Mouse (Mus musculus) midbrain, embryonic 12.5 days (tissue): ENCODE results near the gene Med29. TPM values are rescaled to one million over a fixed set of nuclear protein-coding genes. Genes with fewer than 3 reads are reported as not detected.
A peak's percentile ranks its signal among the peaks of the same experiment; 100 is the strongest.

Experiments used
- ATAC-seq: fragments of 200-750 bp; cut with Nextera tagmentation; 2 replicates; pipeline ENCODE4 v1.8.0; 2017; ENCODE audit warnings: low read depth, moderate TSS enrichment, moderate library complexity; ENCODE audit not compliant: low FRiP score
- H3K27ac ChIP-seq: fragments of 300-500 bp; sonication (generic); replicated peaks from 2 replicates; pipeline ENCODE4 v1.5.1; 2016; ENCODE audit warnings: mild to moderate bottlenecking
- H3K27me3 ChIP-seq: fragments of 300-500 bp; sonication (generic); 2 replicates; pipeline ENCODE4 v1.6.1; 2016; ENCODE audit warnings: mild to moderate bottlenecking
- H3K36me3 ChIP-seq: fragments of 300-500 bp; sonication (generic); 2 replicates; pipeline ENCODE4 v1.6.1; 2016
- H3K4me1 ChIP-seq: fragments of 300-500 bp; sonication (generic); 2 replicates; pipeline ENCODE4 v1.6.1; 2016
- H3K4me2 ChIP-seq: fragments of 300-500 bp; sonication (generic); replicated peaks from 2 replicates; pipeline ENCODE4 v1.6.1; 2016; ENCODE audit warnings: mild to moderate bottlenecking, moderate library complexity
- H3K4me3 ChIP-seq: fragments of 300-500 bp; sonication (generic); 2 replicates; pipeline ENCODE4 v1.5.1; 2016; ENCODE audit warnings: mild to moderate bottlenecking
- H3K9ac ChIP-seq: fragments of 300-500 bp; sonication (generic); replicated peaks from 2 replicates; pipeline ENCODE4 v1.6.1; 2016; ENCODE audit warnings: mild to moderate bottlenecking, moderate library complexity
- H3K9me3 ChIP-seq: fragments of 300-500 bp; sonication (generic); 2 replicates; pipeline ENCODE4 v1.6.1; 2016; ENCODE audit warnings: mild to moderate bottlenecking
- WGBS: fragments of 180-500 bp; shearing (Covaris S2); methylation state at CpG from one replicate; pipeline ENCODE4 v1.1.7; 2016; 5-methylcytosine and 5-hydroxymethylcytosine counted together
- polyA plus RNA-seq: library from polyadenylated mRNA; unstranded; fragments of >200 nt; fragmentation: Nextera tagmentation; extraction: Ambion mirVana; gene quantifications from 2 replicates; pipeline ENCODE4 v1.2.1, GENCODE M21; 2016

Gene Med29
- polyA plus RNA-seq, 1 experiment from 2014 or later = 46.9 TPM

DNA sequence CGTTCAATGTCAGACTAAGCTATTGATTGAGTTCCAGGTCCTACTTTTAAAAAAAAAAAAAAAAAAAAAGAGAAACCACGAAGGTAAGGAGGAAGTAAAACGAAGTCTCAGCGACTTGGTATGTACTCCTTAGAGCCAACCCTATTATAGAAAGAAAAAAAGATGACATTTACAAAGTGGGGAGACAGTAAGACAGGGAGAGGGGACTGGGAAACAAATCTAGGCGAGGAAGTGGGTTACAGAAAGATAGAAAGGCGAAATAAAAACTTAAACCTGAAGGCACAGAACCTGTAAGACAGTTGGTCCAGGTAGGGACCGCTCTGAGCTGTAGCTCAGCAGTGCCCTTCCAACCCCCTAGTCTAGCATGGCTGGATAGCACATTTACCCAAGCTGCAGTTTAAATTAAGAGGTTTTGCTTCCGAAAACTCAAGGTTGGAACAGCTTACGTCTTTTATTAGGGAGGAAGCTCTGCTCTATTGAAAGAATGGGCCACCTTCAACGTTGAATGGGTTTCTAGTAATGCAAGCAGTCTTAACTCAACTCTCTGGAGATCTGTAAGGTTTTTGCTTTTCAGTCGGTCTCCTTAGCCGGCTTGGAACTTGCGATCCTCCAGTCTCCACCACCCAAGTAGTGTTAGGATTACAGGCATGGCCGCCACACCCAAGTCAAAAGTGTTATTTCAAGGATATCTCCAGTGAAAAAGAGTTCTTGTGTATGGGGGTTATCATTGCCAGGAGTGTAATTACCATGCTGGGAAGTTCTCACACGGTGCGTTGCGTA is 12.1 kb downstream of the Med29 start, which contains the start of gene Zfp36:
Gene Zfp36, minus strand, starts transcription at position 17 of the 780 bp plus-strand sequence.
- no peak for ATAC-seq
- Histone ChIP-seq H3K9ac (peak within 1 kb of the TSS; percentile 70), H3K27ac (peak within 1 kb of the TSS; percentile 68), H3K9me3 (no peaks in the 10 kb centered on the region), H3K4me2 (peak within 1 kb of the TSS; percentile 74), H3K36me3 (peaks cover 3% of the 10 kb centered on the region; the same call in 1 of the 2 replicates), H3K4me1 (peaks cover 63% of the 10 kb centered on the region), H3K4me3 (peak within 1 kb of the TSS; percentile 52), H3K27me3 (peaks cover 23% of the 10 kb centered on the region)
- WGBS = 58% methylated on average over 17 of the region's 17 CpGs

DNA sequence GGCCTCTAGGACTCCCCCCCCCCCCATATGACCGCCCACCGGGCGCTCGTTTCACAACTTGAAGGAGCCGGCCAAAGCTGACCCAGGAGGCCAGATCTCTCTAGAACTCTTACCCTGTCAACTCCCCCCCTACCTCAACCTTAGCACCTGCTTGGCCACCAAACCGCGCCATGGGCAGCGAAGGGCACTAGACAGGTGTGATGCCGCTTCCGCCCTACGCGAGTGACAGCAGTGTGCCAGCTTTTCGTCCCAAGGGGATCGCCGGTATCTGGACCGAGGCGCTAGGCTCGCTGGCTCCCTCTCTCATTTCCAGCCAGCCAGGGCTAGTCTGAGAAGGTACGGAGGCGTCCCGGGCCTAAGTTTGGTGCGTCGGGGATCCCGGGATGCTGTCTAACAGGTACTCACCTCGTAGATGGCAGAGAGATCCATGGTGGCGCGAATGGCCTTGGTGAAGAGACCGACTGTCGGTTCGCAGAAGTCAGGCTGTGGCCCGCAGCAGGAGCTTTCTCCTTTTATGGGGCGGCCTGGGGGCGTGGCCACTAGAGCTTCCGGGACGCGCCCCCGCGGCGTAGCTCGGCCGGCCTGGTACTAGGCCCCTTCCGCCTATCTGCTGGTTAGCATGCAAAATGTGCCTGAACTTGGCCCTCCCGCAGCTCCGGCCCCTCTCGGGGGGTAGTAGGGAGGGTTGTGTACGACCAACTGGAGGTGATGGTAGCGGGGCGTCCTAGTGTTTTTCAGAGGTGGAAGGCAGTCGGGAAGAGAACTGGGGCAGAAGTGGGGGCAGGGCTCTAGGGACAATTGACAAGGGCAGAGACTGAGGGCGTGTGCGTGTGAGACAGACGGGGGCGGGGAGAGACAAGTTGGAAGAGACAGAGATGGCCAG is 13.5 kb downstream of the Med29 start:
- Histone ChIP-seq H3K9me3 (no peaks in the 10 kb centered on the region), H3K4me1 (peaks cover 69% of the 10 kb centered on the region), H3K4me3 (peak overlapping the region; percentile 52), H3K27ac (peak overlapping the region; percentile 60), H3K4me2 (peak overlapping the region; percentile 74), H3K36me3 (no peaks in the 10 kb centered on the region), H3K27me3 (peaks cover 23% of the 10 kb centered on the region), H3K9ac (peak overlapping the region; percentile 70)
- WGBS = under 1% methylated on average over 53 of the region's 53 CpGs
- ATAC-seq = peak; percentile 61

DNA sequence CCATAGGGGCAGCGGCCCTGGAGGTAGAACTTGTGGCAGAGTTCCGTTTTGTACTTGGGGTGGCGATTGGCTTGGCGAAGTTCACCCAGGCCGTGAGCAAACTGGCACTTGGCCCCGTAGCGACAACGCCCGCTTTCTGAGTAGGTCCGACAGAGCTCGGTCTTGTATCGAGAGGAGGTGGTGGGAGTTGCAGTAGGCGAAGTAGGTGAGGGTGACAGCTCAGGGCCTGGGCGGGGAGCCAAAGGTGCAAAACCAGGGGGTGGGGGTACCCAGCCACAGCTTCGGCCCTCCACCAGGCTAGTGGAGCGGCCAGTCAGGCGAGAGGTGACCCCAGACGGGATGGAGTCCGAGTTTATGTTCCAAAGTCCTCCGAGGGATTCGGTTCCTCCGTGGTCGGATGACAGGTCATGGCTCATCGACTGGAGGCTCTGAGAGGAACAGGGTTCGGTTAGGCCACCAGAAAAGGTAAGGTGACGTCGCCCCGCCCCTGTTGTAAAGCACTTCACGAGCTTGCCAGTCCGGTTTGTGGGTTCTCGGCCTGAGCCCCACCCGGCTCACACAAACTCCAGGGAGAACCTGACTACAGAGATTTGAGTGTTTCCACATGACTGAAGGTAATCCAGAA is 14.3 kb downstream of the Med29 start:
- no peak overlapping the region for H3K27ac ChIP-seq
- ATAC-seq = no peak
- H3K27me3 ChIP-seq = peaks cover 23% of the 10 kb centered on the region
- H3K9ac ChIP-seq = peak overlapping the region; percentile 70
- peak overlapping the region; percentile 74 for H3K4me2 ChIP-seq
- H3K36me3 ChIP-seq = no peaks in the 10 kb centered on the region
- WGBS = 53% methylated on average over 32 of the region's 32 CpGs
- no peaks in the 10 kb centered on the region for H3K9me3 ChIP-seq
- H3K4me3 ChIP-seq = peak overlapping the region; percentile 52
- peaks cover 68% of the 10 kb centered on the region for H3K4me1 ChIP-seq

DNA sequence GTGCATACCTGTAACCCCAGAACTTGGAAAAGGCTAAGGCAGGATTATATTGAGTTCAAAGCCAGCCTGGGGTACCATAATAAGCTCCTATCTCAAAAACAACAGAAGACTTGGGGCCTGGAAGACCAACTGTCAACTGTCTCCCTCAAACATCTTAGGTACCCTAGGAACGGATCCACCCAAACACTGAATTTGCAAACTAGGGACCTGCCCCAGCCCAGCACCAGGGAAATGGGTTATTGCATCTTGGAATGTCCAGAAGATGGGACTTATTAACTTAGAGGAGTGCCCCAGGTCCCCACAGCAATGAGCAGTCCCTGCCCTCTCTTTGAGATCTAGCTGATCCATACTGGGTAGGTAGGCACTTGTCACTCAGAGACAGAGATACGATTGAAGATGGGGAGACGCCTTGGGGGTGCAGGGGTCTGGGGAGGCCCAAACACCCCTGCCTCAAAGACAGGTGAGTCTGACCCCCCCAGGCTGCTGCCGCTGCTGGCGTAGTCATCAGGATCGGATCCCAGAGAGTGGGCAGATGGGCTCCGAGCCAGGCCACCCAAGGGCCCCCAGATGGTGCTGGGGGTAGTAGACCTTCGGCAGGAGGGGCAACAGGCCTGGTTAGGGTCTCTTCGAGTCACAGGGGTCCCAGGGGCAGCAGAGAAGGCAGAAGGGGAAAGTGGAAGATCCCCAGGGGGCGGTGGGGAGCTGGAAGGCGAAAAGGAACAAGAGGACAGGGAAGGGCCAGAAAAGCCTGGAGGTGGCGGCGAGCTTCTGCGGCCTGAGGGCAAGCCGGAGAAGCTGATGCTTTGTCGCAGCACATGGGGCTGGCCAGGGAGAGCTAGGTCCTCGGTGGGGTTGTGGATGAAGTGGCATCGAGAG is 15.1 kb downstream of the Med29 start:
- Histone ChIP-seq H3K27me3 (peaks cover 23% of the 10 kb centered on the region), H3K9me3 (no peaks in the 10 kb centered on the region), H3K4me2 (peak overlapping the region; percentile 74), H3K4me1 (peaks cover 60% of the 10 kb centered on the region), H3K36me3 (no peaks in the 10 kb centered on the region), H3K27ac (no peak overlapping the region), H3K9ac (peak overlapping the region; percentile 70; the same call in 1 of the 2 replicates), H3K4me3 (peak overlapping the region; percentile 52)
- 76% methylated on average over 18 of the region's 18 CpGs for WGBS
- ATAC-seq = no peak

DNA sequence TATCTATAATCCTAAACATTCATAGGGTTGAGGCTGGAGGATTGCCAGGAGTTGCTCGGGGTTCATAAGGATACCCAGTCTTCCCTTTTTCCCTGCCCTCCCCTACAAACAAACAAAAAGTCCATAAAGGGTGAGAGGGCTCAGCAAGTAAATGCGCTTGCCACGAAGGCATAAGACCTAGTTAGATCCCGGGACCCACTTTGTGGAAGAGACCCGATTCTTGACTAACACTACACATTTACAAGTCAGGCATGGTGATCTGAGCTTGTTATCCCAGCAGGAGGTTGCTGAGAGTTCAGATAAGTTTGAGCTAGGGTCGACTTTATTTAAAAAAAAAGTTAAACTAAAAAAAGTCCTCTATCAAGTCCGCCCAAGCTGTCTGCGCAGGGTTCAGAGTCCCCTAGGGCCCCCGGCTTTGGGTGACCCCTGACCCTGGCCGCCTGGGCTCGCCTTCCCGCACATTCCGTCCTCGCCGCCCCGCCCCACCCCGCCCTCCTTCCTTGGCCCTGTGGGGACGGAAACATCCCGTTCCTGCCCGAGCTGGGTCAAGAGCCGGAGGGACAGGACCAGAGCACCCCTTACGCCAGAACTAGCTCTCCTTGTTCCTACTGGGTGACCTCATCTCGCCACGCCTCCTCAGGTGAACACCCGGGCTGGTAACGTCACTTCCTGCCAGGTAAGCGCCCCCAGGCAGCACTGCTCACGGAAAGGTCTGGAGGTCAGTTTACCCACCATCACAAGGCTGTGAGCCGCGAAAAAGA is 16.3 kb downstream of the Med29 start:
- Histone ChIP-seq H3K4me3 (peak overlapping the region; percentile 39), H3K27ac (peak overlapping the region; percentile 93), H3K9me3 (no peaks in the 10 kb centered on the region), H3K36me3 (no peaks in the 10 kb centered on the region), H3K9ac (peak overlapping the region; percentile 57), H3K4me1 (peaks cover 50% of the 10 kb centered on the region), H3K27me3 (peaks cover 23% of the 10 kb centered on the region), H3K4me2 (peak overlapping the region; percentile 58)
- ATAC-seq = no peak
- WGBS = 3% methylated on average over 30 of the region's 30 CpGs

DNA sequence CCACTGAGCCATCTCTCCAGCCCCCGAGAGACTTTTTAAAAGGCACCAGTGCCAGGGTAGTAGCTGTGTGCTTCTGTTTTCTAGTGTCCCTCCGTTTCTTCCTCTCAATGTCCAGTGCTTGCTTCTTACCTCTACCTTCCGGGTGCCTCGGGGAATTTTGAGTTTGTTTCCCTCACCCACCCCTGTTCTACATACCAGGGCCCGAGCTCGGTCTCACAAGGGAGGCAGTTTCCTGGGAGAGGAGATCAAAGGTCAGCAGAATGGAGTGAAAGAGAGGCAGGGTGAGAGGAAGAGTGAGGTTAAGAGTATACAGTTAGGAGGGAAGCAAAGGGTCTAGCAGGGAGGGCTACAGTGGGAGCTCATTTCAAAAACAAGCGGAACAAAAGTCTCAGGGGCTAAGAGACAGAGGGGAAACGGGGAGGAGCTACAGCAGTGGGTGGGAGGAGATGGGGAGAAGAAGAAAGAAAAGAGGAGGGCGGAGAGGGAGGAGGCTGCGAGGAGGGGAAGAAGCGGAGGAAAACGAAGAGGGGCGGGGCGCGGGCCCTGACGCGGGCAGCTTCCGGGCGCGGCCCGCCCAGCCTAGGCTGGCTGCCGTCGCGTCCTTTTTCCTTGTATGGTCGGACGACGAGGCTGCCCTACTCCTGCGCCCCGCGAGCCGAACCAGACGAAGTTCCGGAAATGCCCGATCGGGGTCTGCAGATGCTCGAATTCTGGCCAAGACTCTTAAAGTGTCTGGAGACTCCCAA is 17.2 kb downstream of the Med29 start:
- H3K9ac ChIP-seq = peak overlapping the region; percentile 57
- H3K4me1 ChIP-seq = peaks cover 51% of the 10 kb centered on the region
- H3K4me3 ChIP-seq = peak overlapping the region; percentile 39
- H3K27ac ChIP-seq = peak overlapping the region; percentile 93
- ATAC-seq = peak; percentile 32
- no peaks in the 10 kb centered on the region for H3K36me3 ChIP-seq
- H3K27me3 ChIP-seq = peaks cover 20% of the 10 kb centered on the region
- WGBS = 1% methylated on average over 36 of the region's 36 CpGs
- H3K9me3 ChIP-seq = no peaks in the 10 kb centered on the region
- peak overlapping the region; percentile 58 for H3K4me2 ChIP-seq

DNA sequence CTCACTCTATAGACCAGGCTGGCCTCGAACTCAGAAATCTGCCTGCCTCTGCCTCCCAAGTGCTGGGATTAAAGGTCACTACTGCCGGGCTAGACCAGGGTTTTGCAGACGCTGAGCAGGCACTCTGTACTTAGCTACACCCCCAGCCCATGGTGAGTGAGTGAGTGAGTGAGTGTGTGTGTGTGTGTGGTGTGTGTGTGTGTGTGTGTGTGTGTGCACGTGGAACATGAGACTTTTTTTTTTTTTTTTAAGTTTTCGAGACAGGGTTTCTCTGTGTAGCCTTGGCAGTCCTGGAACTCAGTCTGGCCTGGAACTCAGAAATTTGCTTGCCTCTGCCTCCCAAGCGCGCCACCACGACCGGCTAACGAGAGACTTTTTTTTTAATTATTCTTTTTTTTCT is 17.9 kb downstream of the Med29 start:
- peaks cover 57% of the 10 kb centered on the region for H3K4me1 ChIP-seq
- no peaks in the 10 kb centered on the region for H3K9me3 ChIP-seq
- H3K9ac ChIP-seq = no peak overlapping the region
- H3K36me3 ChIP-seq = peaks cover 5% of the 10 kb centered on the region; the same call in 1 of the 2 replicates
- H3K27ac ChIP-seq = peak overlapping the region; percentile 93
- peaks cover 20% of the 10 kb centered on the region for H3K27me3 ChIP-seq
- WGBS = 78% methylated on average over 10 of the region's 10 CpGs
- H3K4me3 ChIP-seq = no peak overlapping the region
- ATAC-seq = no peak
- H3K4me2 ChIP-seq = peak overlapping the region; percentile 58; the same call in 1 of the 2 replicates

DNA sequence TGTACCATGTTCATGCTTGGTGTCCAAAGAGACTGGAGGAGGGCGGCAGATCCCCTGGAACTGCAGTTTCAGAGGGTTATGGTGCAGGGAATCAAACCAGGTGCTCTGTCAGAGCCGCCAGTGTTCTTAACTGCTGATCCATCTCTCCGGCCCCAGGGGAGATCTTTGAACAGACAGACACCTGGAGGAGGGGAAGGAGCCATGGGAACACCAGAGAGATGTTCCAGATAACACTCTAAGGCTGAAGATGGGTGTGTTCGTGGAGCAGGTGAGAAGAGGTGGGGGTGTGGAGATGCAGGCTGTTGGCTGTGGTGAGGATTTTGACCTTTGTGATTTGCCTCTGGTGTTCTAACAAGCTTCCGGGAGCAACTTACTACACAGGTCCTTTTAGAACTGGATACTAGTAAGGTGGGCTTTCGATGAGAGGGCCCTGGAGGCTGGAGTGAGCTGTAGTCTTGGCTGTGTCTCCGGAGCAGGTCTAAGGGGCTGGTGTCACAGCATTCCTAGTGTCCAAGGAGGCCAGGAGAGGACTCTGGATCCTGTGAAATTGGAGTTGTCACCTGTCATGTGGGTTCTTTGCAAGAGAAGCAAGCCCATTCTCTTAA is 18.5 kb downstream of the Med29 start:
- peaks cover 57% of the 10 kb centered on the region for H3K4me1 ChIP-seq
- WGBS = 81% methylated on average over 7 of the region's 7 CpGs
- no peaks in the 10 kb centered on the region for H3K9me3 ChIP-seq
- 0 out of 2 replicates have a peak overlapping the region, but pooled peaks have one; percentile 11 for H3K9ac ChIP-seq
- no peak for ATAC-seq
- peaks cover 20% of the 10 kb centered on the region for H3K27me3 ChIP-seq
- no peak overlapping the region for H3K4me3 ChIP-seq
- H3K4me2 ChIP-seq = no peak overlapping the region
- H3K36me3 ChIP-seq = peaks cover 12% of the 10 kb centered on the region; the same call in 1 of the 2 replicates
- H3K27ac ChIP-seq = peak overlapping the region; percentile 49; the same call in 1 of the 2 replicates

DNA sequence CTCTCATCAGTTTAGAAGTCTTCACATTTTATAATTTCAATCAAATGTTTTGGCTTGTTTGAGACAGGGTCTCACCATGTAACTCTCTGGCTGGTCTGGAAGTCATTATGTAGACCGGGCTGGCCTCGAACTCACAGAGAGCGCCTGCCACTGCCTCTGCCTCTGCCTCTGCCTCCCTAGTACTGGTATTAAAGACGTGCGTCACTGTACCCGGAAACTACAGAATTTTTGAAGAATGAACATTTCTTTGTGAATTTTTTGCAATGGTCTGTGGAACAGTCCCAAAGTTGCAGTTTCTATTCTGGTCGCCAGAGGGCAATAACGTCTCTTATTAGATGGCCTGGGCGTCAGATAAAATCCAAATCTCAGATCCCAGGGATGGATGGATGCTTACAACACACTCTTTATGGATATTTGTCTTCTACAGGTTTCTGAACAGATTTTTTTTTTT is 19.4 kb downstream of the Med29 start:
- Histone ChIP-seq H3K4me1 (peaks cover 52% of the 10 kb centered on the region), H3K4me3 (peak overlapping the region; percentile 81), H3K27me3 (peaks cover 16% of the 10 kb centered on the region), H3K4me2 (peak overlapping the region; percentile 87), H3K9ac (no peak overlapping the region), H3K27ac (peak overlapping the region; percentile 91), H3K9me3 (no peaks in the 10 kb centered on the region), H3K36me3 (peaks cover 20% of the 10 kb centered on the region; the same call in 1 of the 2 replicates)
- under 1% methylated on average over 9 of the region's 9 CpGs for WGBS
- ATAC-seq = 0 out of 2 replicates have a peak, but pooled peaks have one; percentile 3
